Mouse (Mus musculus) kidney, adult 18-20 months (tissue): ENCODE results near the gene Runx3.
"Not testable (repeated sequence)": the region's sequence is repeated elsewhere in the genome, so short reads cannot be mapped to it uniquely, and the experiment has no call there.

Experiments
- DNase-seq: peaks from one replicate; pipeline ENCODE4 v3.0.0; 2021

Gene Runx3

DNA sequence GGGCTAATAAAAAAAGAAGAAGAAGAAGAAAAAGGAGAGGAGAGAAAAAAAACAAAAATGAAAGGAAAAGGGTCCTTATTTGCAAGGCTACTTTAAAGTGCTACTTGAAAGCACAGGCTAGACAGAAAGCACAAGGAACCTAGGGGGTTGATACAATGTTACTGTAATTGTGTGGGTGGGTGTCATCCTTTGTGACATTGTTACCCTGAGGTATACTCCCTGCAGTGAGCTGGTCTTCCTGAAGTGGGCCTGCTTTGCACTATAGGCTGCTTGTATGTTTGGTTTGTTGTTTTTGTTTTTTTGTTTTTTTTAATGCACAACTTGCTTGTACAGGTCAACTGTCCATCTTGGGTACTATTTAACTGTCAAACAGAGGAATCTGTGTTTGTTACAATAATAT, 57.1 kb downstream of the Runx3 start:
- no peak for DNase-seq

DNA sequence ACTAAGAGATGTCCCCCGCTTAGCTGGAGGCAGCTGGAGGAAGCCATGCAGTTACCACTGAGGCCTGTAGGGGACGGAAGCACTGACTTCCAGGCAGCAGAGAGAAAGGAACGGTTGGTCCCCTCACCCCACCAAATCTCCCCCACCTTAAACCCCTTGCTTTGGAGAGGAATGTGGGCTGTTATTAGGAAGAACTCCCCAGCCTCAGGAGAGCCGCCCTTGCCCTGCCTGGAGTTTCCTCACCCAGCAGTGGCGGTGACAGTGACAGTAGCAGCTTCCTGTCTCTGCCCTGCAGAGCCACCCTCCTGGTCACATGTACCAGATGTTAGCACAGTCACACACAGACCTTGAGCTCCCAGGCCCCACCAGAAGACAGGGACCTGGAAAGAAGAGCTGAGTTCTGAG, 58.6 kb downstream of the Runx3 start:
- peak; percentile 32 for DNase-seq

DNA sequence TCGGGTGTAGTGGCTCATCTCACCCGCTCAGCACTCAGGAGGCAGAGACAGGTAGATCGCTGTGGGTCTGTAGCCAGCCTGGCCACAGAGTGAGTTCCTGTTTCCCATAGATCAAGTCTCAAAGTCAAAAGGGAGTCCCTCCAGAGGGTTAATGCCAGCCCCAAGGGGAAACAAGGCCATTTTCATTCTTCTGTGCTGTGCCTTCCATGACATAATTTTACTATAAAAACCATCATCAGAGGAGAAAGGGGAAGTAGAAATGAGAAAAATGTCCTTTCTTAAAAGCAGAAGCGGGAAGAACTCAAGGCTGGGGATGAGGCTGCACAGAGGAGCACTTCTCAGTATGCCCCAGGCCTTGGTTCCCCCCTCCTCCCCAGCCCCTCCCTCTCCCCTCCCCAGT, 61.4 kb downstream of the Runx3 start:
- DNase-seq = no peak

DNA sequence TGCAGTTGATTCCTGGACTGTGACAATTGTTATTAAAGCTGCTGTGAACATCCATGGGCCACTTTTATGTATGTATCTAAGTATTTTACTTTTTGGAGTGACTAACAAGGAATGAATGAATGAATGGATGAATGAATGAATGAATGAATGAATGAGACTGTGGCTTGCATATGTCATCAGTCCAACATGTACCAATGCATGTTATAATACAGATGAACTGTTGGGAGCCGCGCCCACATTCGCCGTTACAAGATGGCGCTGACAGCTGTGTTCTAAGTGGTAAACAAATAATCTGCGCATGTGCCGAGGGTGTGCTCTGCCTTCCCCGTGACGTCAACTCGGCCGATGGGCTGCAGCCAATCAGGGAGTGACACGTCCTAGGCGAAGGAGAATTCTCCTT, 63.8 kb downstream of the Runx3 start:
- DNase-seq = not testable (repeated sequence)

DNA sequence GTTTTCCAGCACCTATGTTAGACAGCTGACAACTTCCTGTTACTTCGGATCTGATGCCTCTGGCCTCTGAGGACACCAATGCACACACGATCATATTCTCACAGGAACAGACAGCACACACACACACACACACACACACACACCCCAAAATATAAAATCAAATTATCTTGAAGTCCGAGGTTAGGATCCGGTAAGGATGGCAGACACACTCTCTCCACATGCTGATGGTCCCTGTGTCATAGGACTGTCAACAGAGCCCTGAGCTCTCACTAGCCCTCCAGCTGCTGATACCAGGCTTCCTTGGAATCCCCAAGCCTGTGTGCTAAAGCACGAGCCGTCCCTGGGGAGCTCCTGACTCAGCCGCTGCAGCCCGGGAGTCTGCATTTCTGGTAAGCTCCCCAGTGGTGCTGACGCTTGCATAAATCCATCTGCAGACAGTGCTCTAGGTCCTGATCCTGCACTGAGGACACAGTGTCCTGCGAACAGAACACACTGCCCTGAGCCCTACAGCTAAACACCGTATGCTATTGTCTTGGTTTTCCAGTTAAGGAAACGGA, 69.1 kb downstream of the Runx3 start:
- DNase-seq = no peak

DNA sequence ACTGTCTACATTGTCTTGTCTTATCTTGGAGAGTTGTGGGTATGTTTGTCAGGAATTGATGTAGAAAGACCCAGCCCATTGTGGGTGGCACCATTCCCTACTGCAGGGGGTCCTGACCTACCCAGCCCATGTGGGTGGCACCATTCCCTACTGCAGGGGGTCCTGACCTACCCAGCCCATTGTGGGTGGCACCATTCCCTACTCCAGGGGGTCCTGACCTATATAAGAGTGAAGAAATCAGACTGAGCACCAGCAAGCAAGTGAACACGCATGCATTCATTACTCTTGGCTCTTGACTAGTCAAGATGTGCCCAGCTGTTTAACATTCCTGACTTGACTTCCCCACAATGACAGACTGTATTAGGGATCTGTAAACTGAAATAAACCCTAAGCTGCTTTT, 69.9 kb downstream of the Runx3 start:
- DNase-seq = no peak

DNA sequence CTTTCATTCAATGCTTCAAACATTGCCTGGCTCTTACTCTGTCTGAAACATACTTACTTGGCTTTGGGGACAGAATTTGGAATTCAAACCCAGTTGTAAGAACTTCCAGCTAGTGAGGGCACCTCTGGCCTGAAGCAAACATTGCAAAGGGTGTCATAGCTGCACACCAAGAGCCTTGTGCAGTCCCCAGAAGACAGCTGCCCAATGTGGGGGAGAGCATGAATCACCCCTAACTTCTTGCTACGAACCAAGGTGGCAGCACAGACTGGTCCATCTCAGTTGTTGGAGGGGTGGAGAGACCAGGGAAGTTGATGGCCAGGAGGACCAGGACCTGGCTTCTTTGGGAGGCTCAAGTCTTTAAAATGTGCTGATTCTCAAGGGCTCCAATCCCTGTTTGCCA, 70.7 kb downstream of the Runx3 start:
- no peak for DNase-seq

DNA sequence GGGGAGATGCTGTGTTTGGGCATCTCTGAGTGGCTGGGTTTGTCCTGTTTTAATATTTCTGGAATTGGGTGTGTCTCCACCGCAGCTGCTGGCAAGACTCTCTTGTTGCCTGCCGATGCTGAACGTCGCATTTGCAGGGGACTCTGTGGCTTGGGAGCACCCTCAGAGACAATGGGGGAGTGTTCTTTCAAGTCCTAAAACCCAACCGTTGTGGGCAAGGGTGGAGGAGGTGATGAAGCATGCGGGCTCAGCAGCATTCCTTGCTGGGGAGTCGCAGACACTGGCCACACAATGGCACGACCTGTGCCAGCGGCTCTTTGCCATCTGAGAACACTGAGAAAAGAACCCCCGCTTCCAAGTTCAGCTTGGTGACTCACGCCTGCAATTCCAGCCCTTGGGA, 71.2 kb downstream of the Runx3 start:
- DNase-seq = no peak

DNA sequence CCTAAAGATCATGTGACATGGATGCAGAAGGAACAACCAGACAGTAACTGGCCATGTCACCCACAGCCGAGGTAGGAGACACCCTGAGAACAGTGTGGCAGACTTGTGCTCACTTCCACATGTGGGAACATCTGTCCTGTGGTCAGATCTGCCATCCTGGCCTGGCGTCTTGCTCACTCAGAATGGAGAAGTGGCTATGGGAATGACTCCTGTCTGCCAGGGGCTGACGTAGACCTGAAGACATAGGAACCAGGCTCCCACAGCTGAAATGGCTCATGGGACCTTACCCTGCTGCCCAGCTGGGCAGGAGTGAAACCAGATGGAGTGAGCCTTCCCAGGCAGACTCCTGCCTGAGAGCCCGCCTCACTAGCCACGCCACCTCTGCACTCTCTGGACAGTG, 72.4 kb downstream of the Runx3 start:
- DNase-seq = no peak

DNA sequence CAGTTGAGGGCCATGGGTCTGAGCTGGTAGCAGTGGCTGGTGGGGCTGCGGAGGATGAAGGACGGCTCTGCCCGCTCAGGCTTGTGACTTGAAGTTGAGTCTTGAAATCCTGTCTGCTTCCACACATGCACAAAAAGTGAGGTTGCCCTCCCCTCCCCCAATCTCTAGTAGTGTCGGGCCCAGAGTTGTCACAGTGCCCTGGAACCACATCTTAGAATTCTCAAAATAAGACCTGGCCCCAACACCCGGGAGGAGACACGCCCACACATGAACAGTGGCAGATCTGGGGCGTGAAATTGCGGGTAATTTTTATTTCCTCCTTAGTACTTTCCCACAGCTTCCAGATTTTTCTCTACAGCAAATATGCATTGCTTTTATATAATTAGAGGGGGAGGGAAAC, 77.4 kb downstream of the Runx3 start:
- DNase-seq = no peak

DNA sequence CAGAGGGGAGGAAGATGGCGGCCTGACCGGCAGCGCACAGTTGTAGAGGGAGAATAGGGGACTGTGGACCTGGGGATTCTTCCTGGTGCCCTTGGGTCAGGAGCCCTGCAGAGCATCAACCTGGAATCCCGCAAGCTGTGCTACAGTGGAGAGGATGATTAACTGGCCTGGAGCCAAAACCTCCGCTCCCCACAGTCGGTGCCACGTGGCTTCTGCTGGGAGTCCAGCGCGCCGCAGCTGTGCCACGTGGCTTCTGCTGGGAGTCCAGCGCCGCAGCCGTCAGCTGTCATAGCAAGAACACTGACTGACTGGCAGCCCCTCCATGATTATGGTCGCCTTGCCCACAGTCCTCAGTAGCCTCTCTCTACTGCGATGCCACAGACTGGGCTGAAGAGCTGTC, 81.3 kb downstream of the Runx3 start:
- no peak for DNase-seq

DNA sequence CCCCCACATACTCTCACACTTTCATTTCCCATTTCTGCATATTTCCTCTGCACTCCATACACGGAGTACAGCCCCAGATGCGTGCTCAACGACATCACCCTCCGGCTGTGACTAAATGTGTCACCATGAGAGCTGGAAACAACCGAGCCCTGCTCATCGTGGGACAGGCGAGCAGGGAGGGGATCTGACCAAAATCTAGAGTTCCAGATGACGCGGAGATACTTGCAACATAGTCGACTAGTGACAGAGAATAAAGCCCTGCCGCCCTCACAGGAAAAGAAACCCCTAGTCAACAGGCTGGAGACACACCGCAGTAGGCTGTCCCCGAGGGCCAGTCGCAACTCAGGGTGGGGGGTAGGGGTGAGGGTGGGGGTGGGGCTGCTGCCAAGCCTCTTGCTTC, 82.8 kb downstream of the Runx3 start:
- peak; percentile 13 for DNase-seq

DNA sequence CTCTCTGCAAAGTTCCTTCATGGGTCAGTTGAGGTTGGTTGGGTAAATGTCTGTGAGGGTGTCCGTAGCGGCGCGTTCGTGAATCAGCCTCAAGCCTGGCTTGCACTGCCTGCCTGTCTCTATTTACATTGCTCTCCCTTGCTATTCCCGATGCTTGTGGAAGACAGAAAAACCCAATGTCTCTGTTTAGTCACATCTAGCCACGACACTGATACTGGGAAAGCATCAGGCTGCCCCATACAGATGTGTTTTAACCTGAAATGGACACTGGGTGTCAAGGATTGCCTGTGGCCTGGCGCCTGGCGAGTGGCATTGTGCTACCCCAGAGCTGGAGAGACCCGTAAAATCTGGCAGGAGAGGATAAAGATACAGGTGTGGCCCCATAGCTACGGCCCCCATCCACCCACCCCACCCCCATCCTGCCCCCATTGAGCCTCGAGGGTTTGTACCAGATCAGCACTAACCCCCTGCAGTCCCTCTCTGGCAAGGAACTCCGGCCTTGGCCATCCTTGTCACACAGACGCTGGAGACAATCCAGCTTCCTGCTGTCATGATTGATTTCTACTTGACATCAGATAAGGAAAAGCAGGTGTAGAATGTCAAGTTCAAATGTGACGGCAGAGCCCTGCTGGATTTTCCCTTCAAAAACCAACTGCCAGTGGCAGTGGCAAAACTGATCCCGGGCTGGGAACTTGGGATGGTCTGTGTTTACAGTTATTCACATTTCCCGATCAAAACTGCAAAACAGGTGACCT, 83.5 kb downstream of the Runx3 start:
- DNase-seq = no peak

DNA sequence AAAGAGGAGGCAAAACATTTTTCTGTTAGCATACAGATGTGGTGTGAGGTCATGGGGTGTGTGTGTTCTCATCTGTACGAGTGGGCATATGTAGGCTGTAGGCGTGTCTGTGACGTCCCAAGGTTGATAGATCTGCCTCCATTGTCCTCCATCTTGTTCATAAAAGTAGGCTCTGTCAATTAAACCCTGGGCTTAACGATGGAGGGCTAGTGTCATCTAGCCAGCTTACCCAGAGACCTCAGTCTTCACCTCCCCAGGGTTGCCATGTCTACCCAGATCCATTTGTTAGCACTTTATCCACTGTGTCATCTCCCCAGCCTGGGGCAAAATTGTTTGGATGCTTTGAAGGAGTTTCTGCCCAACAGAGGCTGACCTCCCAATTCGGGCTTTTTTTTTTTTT, 84.2 kb downstream of the Runx3 start:
- no peak for DNase-seq

DNA sequence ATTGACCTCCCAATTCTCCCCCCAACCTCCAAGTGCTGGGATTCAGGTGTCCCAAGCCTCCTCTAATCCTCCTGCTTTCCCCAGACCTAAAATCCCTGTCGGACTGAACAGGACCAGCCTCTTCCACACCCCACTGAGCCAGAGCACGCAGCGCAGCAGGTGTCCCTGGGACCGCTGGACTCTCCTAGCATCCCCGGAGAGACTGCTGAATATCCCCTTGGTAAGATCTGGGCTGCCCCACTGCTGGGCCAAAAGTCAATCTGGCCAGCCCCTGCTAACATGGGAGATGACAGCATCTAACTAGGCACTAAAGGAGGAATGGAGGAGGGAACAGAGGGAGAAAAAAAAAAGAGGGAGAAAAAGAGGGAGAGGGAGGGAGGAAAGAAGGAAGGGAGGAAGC, 84.8 kb downstream of the Runx3 start:
- no peak for DNase-seq

DNA sequence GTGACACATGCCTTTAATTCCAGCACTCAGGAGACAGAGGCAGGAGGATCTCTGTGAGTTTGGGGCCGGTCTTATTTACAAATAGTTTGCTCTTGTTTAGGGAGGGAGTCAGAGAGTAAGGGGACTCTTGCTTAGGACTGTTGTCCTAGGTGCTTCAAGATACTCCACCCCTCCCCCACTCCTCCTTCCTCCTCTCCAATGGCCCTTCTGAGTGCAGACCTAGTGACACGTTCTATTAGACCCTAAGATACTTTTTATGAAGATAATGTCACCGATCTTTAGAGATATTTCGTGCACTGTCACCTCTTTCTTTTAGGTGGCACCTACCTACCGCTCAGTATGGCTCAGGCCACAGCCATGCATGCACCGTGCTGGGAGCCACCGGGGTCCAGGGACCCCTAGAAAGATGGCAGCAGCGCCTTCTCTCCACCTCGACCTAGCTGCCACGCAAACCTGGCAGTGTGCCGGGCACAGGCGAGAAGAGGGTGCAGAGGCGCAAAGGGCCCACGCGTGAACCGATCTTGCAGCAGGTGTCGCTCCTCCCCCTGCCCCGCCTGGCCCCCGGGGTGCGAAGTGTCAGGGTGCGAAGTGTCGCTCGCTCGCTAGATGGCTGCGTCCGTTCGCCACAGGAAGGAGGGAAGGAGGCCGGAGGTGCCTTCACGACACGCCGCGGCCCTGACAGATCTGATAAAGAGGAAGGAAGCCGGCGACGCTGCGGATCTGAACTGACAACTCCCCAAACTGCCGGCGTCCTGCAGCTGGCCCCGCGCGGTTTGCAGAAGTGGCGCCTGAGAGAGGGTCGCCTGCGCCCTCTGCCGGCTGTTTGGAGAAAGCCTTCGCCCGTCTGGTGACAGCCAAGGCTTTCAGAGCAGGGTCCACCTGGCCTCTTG, 85.5 kb downstream of the Runx3 start:
- DNase-seq = peak; percentile 89

DNA sequence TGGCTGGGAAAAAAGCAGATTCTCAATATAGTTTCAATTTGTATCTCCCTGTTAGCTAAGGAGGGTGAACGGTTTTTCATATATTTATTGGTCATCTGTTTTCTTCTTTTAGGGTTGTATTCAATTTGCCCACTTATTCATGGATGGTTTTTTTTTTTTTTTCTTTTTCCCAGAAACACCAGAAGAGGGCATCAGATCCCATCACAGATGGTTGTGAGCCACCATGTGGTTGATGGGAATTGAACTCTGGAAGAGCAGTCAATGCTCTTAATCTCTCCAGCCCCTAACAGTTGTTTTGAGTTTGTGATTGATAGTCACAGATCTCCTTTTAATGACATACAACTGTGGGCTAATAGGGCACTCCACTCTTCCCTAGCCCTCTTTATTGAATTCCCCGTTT, 89.4 kb downstream of the Runx3 start:
- DNase-seq = no peak

DNA sequence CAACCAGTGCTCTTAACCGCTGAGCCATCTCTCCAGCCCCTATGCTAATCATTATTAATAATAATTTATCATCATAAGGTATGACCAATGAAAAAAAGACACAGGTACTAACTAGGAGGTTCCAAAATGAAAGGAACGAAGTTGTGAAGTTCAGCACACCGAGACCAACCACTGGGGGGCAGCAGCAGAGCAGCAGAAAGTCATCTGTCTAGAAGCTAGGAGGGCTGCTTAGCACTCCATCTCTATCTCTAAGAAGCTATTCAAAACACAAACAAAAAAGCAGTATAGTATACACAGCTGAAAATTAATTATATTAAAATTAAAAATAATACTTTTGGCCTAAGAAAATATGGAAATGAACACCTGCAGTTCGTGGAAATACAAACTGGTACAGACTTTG, 99.2 kb downstream of the Runx3 start:
- DNase-seq = peak; percentile 85

DNA sequence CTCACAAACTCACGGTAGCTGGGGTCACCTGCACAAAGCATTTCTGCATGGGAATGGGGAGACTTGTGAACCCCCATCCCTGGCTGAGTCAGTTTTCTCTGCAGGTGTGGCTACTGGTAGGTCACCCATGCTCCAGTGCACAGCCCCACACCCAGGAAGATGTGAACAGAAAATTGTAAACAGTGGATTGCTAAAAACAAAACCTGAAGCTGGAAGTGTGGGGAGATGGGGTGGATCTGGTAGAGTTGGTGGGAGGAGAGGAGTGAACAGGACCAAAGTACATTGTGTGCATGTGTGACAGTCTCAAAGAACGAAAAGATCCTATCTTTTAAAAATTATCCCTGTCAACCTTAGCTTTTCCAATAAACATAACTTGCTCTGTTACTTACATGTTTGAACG, 100.2 kb downstream of the Runx3 start:
- DNase-seq = no peak

DNA sequence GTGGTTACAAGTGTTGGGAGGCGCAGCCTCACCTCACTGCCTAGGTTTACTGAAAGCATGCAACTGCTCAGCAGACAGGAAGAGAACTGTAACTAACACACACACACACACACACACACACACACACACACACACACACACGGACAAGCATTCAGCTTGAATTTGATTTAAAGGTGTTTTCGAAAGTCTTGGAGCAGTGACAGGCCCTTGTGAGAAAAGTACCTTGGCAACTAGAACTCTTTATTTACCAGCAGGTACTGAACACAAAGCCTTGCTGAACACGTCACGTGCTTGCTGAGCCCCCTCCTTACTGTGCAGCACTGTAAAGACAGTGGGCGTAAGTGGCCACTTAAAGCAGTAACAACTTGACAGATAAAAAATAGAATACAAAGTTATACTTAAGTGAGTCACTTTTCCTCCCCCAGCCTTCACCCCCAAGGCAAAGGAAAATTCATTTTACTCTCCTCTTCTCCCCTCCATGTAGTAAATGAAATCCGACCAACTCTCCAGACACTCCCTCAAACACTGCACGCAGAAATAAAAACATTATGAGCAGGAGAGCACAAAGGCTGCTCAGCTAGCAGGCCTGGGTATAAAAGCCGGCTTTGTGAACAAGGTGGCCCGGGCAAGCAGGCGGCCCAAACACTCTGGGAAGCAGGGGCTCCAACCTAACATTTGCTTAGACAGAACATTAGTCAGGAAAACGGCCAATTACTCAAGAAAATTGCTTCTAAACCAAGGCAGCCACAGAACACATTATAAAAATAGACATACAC, 101.4 kb downstream of the Runx3 start:
- DNase-seq = no peak

DNA sequence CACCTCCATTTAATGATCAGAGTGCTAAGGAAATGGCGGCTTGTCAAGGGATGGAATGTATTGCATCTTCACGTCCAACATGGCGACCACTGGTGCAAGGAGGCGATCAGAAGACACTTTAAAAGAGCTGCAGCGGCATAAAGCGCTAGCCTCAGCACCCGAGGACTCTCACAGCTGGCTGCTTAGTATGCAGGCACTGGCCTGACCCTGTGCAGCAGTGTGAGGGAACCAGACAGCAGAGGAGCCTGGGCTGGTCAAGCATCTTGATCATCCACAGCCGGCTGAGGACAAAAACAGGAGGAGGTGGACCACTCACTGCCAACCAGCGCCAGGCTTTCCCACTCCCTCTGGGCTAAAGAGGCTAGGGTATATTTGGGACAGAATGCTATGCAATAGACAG, 103.4 kb downstream of the Runx3 start:
- no peak for DNase-seq

DNA sequence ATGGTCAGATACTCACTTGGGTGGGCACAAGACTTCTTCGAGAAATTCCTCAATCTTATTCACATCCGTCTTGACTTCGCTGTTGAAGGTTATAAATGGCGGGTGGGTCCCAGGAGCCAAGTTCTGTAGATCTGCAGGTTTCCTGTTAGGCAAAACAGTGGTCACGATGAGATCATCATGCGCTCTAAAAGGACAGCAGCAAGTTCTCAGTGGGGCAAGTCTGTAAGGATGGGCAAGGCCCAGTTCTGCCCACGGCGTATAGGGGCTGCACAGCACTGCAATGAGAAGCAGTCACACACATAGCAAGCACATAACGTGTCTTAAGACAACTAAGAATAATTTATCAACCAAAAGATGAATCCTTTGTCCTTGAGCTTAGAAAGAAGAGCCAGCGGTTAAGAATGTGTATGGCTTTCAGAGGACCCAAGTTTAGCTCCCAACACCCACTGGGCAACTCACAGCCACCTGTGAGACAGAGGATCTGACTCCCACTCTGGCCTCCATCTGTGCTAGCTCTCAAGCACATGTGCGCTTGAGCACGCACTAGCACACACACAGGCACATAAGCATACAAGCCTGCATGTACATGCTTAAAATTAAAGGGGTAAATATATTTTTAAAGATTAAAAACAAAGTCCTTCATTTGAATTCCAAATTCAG, 105.7 kb downstream of the Runx3 start:
- DNase-seq = no peak
